Mouse (Mus musculus) gastrocnemius, adult 8-10 months (tissue): ENCODE measurements around the gene Thap4. TPM values are rescaled to one million over a fixed set of nuclear protein-coding genes. Genes with fewer than 3 reads are reported as not detected.
"Not testable (repeated sequence)": the region's sequence is repeated elsewhere in the genome, so short reads cannot be mapped to it uniquely, and the experiment has no call there.

Experiments used
- DNase-seq, 2 experiments: peaks; one replicate each; pipeline ENCODE4 v3.0.0; 2022; ENCODE audit warnings: low spot score in 2 of 2
- total RNA-seq, 4 experiments: library from RNA; stranded (reverse); gene quantifications; 2 replicates each; pipeline ENCODE4 v1.2.4; 2022

The Thap4 gene
- total RNA-seq, 4 experiments from 2014 or later = 66.2 to 113 (median 91.9) TPM

DNA sequence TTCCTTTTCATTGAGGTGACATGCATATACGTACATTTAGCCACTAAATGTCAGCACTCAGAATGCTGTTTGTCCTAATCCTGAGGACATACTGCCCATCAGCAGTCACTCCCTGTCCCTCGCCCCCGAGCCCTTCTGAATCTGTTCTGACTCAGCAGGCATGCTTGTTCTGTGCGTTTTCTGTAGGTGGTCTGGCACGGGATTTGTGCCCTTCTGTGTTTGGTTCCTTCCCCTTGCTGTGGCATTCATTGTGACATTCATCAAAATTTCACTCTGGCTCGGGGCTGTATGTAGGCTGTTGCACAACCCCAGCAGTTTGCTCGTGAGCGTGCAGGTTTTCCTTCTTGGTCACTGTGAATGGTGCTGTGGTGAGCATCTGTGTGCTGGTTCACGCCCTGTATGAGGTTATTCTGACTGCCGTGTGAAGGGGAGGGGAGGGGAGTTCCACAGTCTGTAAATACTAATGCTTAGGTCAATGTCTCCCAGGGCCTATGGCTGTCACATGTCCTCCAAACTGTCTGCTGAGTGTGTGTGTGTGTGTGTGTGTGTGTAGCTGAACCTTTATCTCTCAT is 62.8 kb downstream of the Thap4 start:
- DNase-seq = no peak

DNA sequence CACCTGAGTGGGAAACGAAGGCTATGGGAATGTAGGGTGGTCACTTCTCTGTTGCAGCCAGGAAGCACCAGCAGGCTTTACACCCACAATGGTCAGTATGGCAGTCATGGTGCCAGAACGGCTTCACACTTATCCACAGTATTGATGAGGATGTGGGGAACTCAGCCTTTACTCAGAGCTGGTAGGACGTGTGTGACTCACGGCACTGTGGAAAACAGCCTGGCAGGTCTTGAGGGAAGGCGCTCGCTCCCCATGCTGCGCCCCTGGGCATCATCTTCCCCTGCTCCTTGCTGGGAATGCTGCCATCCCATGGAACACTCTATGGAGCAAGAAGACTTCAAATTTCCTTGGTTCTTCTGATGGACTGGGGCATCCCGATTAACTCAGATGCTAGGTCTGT is 63.6 kb downstream of the Thap4 start:
- DNase-seq = no peak

DNA sequence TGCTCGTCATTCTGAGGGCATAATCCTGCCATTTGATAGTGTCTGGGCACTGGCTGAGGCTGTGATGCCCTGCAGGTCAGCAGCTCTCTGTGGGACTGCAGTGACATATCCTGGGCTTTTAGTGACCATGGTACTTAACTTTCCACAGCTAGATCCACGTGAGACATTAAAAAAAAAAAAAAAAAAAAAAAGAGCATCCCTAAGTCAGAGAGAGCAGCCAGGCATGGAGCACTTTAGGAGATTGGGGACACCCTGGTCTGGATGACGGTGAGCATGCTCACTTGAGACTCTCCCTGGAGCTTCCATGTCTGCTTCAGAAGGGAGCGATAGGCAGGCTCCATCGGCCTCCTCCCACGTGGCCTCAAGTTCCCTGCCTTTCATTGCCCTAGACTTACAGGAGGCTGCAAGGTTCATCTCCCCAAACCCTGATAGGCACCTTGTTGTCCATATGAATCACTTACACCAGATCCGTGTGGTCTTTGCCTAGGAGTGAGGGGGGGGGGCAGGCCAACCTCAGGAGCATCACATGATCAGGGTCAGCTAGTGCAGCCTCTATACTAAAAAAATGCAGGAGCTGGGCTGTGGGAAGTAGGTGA is 64.7 kb downstream of the Thap4 start:
- no peak for DNase-seq

DNA sequence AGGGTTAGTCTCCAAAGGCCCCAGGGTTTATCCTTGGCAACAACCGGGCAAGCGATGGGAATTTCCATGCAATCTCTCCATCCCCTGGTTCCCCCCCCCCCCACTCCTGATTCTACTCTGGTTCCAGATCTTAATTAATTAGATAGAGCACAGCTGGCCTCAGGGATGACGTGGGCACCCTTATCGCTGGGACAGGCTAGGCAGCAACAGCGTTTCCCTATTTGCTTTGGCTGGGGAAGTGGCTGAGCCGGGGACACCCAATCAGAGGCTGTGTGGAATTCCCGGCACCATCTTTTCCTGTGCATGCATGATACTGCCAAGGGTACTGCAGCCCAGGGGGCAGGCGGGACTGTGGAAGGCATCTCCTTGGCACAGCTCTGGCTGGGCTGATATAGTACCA is 66.5 kb downstream of the Thap4 start:
- DNase-seq = no peak

DNA sequence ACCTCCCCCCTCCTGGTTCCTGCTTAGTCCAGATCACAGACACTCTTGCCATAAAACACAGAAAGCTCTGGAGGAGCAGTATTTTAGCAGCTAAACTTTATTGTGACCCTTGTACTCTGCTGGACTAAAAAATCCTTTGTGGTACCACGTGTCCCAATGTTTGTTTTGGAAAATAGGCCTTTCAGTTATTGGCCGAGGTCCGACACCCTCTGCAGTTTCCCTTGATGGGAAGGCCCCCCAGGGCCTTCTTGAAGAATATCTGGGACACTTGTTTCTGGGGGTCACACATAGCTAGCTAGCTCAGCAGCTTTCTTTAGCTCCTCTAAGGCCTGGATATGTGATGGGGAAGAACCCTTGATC is 67.7 kb downstream of the Thap4 start:
- no peak for DNase-seq

DNA sequence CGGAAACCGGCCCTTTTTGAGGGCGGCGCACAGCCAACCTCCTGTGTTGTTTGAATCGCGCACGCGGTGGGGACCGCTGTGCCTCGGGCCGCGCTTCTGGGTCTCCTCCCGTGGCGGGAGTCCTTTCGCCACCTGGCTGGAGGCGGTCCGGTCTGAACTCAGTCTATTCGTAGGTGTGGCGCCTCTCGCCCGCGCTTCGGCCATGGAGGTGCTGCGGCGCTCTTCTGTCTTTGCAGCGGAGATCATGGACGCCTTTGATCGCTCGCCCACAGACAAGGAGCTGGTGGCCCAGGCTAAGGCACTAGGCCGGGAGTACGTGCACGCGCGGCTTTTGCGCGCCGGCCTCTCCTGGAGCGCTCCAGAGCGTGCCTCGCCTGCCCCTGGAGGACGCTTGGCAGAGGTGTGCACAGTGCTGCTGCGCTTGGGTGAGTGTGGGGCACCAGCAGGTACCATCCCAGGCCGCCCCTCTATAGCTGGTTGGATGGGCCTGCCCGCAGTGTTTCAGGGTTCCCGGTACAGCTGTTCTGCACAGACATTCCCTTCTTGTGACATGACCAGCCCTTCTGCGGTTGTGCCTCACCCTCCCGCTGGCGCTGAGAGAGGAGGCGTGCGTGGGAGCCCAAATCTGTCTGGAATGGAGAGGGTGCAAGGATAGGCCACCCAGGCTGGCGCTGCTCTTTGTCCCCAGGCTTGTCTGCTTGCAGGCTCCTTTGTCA is 68.3 kb downstream of the Thap4 start:
- DNase-seq = no peak

DNA sequence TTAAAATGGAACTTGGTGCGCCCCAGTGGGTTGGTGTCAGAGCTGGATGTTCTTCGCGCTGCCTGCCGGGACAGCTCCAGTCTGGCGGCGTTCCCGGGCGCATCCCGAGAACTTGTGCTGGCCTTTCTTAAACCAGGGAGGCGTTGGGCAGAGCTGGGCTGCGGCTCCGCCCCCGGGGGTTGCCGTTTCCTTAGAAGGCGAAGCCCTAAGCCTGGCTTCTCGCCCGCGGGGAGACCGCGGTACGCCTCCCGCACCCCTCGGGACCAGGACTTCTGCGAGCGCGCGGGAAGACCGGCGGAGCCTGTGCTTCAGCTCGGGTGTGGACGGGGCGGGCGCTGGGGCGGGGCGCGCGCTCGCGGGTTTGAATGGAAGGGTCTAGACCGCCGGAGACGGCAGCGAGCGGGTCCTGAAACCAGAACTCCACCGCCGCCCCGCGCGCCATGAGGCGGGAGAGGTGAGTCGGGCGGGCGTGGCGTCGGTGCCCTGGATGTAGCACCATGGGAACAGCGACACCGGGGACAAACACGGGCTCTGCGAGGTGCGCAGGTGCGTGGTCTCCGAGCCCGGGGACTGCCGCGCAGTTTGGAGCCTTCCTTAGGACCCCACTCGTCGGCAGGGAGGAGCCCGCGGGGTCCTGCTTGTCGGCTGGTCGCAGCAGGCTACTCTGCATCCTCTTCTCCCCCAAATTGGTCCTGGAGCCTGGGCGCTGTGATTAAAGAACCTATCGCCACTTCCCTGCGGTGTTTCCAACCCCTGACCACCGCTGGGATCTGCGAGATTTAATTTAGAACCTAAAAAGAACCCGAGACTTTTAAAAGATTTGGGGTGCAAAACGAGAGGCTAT is 69.0 kb downstream of the Thap4 start, which contains the start of gene Bok:
Gene Bok (plus strand): TSS at position 260 of the 844 bp plus-strand sequence.
- peak; percentile 60 to 74 for DNase-seq

DNA sequence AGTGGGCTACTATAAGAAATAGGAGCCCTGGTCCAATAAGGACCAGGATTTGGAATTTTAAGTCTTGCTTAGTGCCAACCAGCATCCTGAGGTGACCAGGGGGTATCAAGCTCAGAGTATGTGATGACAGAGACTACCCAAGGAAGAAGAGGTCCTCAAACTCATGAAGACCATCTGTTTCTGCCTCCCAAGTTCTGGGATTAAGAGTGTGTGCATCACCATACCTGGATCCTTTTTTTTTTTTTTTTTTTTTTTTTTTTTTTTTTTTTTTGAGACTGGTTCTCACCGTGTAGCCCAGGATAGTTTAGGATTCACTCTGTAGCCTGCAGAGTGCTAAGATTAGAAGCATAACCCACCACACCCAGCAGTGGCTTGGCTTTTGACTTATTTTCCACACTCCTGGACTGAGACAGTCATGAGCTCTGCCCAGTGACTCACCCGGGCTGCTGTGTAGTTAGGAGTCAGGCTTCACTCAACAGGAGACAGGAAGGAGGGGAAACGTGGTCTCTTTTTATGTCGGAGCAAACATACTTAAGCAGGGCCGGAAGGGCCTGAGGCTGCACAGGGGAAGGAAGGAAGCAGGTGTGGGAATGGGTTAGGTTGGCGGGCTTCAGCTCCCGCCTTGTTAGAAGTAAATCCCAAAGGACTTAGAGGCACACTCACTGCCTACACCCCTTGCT is 74.6 kb downstream of the Thap4 start:
- DNase-seq = peak in 1 of 2 experiments; percentile 39

DNA sequence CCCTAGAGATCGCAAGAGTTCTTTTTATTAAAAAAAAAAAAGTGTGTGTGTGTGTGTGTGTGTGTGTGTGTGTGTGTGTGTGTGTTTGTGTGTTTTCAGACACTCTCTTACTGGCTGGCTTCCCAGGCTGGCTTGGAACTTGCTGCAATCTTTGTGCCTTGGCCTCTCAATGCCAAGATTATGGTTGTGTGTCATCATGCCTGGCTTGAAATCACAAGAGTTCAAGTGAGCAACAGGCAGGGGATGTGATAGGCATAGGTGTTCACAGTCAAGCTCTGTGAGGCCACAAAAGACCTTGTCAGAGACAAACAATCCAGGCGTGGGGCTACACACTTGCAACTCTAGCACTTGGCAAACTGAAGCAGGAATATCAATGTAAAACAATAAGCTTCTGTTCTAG is 76.3 kb downstream of the Thap4 start:
- DNase-seq = peak in 1 of 2 experiments; percentile 26

DNA sequence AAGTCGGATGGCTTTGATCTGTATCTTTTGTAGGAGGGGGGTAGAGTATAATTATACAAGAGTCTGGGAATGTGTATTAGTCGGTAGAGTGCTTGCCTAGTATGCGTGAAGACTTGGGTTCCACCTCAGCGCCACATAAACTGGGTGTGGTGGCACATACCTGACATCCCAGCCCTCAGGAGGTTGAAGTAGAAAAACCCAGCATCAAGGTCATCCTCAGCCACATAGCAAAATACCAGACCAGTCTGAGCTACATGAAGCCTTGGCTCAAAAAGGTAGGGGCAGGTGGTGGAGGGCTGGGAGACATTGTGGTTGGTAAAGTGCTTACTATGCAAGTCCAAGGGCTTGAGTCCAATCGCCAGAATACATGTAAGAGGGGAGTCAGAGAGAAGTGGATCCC is 82.0 kb downstream of the Thap4 start:
- DNase-seq = no peak

DNA sequence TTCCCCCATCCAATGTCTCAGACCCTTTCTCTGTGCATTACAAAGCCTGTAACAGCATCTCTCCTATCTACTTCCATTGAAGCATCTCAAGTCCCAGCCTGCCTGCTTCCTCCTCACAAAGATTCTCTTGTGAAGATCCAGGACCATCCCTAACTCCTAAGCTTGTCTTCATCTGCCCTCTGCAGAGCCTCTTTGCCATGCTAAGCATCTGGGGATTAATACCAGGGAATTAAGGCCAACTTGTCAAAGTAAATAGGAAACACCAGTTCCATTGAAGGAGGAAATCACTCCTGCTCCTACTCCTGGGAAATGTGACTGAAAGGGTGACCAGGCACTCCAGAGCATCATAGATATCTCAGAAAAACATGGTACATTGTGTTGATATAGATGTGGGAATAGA is 84.7 kb downstream of the Thap4 start:
- DNase-seq = no peak

DNA sequence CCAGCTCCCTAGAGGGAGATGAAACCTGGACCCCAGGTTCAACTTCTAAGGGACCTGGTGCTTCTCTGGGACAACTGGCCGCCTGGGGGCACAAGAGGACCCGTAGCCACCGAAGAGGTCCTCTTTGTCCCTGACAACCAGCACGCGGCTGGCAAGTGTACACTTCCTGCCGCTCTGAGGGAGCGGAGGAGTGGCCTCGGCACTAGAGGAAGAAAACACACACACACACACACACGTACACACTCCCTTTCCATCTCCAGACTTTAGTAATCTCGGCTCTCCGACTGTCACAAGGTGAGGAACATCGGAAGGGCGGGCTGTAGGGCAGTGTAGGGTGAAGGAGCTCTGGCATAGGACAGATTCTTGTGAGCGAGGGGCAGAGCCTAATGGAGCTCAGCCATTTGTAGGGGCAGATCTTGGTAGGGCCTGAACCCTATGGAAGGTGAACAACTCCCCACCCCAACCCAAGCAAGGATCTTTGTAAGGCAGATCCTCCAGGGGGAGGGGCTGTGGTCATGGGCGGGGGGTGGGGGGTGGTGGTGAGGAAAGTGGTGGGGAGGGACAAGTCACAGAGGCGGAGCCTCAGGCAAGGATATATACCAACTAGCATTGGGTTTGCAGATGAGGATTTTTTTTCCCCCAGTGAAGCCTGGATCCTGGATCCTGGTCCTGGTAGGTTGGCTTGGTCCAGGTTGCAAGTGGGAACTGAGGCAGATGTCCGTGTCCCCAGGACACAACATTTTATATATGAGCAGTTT is 85.7 kb downstream of the Thap4 start:
- peak; percentile 36 to 64 for DNase-seq

DNA sequence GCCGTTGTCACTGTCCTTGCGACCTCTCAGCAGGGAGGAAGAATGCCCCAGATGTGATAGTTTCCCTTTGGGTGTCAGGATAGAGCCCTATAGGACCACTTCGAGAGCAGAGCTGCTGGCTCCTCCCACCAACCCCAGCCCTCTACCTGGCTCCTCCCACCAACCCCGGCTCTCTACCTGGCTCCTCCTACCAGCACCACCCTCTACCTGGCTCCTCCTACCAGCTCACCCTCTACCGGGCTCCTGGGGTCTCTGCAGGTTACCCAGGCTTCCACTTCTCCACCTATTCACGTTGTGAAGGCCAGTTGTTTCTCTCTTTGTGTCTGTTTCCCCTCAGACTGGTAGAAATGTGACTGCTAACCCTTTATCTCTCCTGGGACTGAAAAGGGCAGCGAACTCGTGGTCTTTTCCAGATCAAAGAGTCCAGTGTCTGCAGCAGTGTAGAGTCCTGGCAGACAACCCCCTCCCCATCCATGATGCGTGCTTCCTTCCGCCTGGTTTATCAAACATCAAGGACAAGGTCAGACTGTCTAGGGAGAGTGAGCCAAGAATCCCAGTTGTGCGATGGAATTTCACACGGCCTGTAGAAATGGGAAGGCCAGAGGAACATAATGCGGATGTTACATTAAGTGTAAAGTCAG is 86.8 kb downstream of the Thap4 start:
- no peak for DNase-seq

DNA sequence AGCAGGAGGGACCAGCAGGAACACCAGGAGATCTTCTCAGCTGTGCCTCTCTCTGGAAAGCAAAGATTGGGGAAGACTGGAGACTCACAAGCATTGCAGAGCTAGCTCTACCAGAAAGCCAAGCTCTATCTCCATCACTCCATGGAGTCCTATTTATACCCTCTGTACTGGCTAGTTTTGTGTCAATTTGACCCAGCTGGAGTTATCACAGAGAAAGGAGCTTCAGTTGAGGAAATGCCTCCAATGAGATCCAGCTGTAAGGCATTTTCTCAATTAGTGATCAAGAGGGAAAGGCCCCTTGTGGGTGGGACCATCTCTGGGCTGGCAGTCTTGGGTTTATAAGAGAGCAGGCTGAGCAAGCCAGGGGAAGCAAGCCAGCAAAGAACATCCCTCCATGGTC is 96.1 kb downstream of the Thap4 start, which contains the start of gene Stk25:
Gene Stk25 (minus strand): TSS at position 101 of the 400 bp plus-strand sequence.
- DNase-seq = not testable (repeated sequence)

DNA sequence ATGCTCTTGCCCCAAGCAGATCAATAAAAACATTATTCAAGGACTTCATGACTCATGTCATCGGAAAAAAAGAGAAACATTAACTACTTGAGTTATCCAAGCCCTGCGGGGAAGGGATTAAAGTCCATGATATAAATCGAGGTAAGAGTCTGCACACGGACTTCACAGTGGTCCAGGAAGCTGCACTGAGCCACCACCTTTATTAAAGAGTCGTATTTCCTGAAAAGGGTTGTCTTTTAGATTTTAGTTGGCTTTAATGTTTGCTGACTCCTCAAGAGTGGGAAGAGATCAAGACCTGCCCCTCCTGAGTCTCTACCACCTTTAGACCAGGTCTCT is 97.7 kb downstream of the Thap4 start:
- DNase-seq = no peak

DNA sequence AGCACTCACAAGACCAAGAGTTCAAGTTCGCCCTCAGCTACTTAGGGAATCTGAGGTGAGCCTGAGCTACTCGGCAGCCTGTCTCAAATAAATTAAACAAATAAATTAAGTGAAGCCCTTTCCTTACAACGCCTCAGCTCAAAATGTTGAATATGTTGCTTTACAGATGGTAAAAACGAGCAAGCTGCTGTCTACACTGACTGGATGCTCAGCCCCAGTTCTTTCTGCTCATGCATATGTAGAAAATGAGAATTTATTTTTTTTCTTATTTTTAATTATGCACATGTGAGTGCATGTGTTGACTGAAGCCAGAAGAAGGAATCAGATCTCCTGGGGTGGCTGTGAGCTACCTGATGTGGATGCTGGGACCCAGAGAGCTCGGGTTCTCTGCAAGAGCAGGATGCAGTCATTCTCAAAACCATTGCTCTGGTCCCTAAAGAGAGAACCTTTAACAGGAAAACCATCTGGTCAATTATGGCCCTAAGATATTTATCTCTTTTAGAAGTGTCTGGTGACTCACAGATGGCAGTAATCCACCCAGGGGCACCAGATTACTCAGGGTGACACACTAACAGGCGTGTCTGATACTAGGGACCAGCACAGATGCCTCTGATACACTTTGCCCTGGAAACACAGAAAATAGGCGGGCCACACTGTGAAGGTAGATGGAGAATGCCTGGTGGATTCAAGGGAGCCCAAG is 98.2 kb downstream of the Thap4 start:
- DNase-seq = no peak

DNA sequence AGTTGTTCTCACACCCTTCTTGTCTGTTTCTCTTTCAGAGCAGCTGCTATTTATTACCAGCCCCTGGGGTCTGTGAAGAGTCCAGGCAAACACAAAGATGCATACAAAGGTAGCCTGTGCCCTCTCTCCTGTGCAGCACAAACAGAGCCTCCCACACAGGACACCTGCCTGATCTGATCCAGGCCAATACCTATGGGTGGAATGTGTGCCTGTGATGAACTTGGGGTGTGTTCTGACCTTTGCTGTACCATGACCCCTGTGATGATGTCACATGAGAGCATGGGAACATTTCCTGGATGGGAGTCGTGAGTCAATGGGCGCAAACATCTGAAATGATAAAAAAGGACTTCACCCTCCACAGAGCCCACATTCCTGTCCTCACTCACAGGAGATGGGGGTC is 99.9 kb downstream of the Thap4 start:
- DNase-seq = no peak

DNA sequence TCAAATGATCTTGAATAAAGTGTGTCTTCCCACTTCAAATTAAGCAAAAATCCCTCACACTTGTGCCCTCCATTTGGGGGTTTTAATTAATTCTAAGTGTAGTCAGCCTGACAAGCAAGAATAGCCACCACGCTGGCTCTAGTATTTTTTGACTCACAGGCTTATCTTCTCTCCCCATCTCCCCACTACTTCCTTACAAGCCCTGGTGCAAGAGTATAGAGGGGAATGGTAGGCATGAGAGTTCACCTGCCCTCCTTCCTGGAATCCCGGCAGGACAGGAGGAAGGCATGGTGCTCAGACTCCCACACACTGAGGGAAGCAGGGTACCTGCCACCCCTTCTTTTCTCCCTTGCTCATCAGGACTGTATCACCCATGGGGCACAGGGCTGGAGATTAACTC is 100.4 kb downstream of the Thap4 start:
- DNase-seq = no peak
